Mouse (Mus musculus): ENCODE data around the gene Src. TPM values are rescaled to one million over a fixed set of nuclear protein-coding genes. Genes with fewer than 3 reads are reported as not detected.

Src gene
- polyA plus RNA-seq, 1 experiment from 2014 or later: 15.1 TPM

DNA sequence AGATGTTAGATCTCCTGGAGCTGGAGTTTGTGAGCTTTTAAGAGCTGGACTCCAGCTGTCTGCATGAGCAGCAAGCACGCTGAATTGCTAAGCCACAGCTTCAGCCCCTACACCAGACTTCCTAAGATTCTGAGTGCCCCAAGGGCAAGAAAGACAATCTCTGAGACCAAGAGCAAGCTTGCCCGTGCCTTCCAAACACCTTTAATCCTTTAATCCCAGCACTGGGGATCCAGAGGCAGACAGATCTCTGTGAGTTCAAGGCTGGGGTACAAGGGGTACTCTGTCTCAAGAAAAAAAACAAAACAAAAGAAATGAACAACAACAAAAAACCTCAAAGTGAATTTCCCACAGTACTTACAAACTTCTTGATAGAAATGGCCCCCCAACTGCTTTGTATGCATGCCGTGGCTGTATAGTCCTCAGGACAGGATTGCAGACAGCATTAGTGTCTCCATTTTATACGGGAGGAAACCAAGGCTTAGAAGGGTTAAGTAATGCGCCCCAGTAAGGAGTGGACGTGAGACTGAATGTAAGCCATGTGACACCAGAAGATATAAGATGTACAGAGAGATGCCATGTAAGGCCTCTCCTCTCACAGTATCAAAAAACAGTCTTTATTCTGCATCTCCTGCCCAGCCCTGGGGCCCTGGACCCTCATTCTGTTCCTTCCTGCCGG lies 68.9 kb downstream of the Src start:
- ATAC-seq (ENCODE audit: insufficient read depth, low FRiP score, low TSS enrichment) (peak; percentile 7; the same call in 1 of the 2 replicates), DNase-seq (ENCODE audit: low spot score) (no peak)
- H3K4me3 ChIP-seq (ENCODE audit: low read depth, low read length): no peak overlapping the region
- no peaks in the 10 kb centered on the region for H3K9me3 ChIP-seq (ENCODE audit: control insufficient read depth, low read length)
- peak overlapping the region; percentile 41; the same call in 1 of the 2 replicates for H3K9ac ChIP-seq (ENCODE audit: low read length)
- H3K36me3 ChIP-seq (ENCODE audit: control insufficient read depth, insufficient read depth, low read length): no peaks in the 10 kb centered on the region
- no peak overlapping the region for H3K4me2 ChIP-seq (ENCODE audit: low read depth)
- peak overlapping the region; percentile 69 for H3K27ac ChIP-seq (ENCODE audit: low read depth, low read length)
- no peaks in the 10 kb centered on the region for H3K27me3 ChIP-seq (ENCODE audit: control insufficient read depth, insufficient read depth, low read length)
- H3K4me1 ChIP-seq (ENCODE audit: control insufficient read depth, insufficient read depth, low read length): peaks cover 21% of the 10 kb centered on the region
- 51% methylated on average over 7 of the region's 7 CpGs for WGBS

- Histone ChIP-seq H3K27me3 (ENCODE audit: control insufficient read depth, insufficient read depth, low read length) (no peaks in the 10 kb centered on the region), H3K4me1 (ENCODE audit: control insufficient read depth, insufficient read depth, low read length) (peaks cover 15% of the 10 kb centered on the region)
Measured at GRCm38 (mm10) chr2:157487733-157488175, 69.5 kb downstream of the Src start.

DNA sequence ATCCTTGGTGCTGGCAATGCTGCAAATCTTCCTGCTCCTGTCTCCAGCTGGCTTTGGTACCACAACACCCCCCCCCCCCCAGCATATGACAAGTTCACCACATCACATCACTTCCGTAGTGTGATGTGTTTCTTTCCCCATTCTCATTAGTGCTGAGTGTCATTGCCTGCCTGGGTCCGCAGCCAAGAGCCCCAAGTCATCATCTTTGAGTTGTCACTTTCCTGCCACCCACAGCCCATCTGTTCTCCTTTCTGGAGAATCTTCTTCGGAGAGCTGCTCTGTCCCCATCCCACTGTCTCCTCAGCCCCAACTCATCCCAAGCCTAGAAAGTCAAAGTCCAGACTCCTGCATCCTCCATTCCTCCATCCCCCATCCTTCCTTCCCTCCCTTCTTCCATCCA lies 75.0 kb downstream of the Src start:
- H3K36me3 ChIP-seq (ENCODE audit: control insufficient read depth, insufficient read depth, low read length): no peaks in the 10 kb centered on the region
- no peak overlapping the region for H3K9ac ChIP-seq (ENCODE audit: low read length)
- peaks cover 4% of the 10 kb centered on the region for H3K4me1 ChIP-seq (ENCODE audit: control insufficient read depth, insufficient read depth, low read length)
- WGBS: 90% methylated on average over 3 of the region's 3 CpGs
- no peak overlapping the region for H3K27ac ChIP-seq (ENCODE audit: low read depth, low read length)
- H3K4me3 ChIP-seq (ENCODE audit: low read depth, low read length): no peak overlapping the region
- no peak overlapping the region for H3K4me2 ChIP-seq (ENCODE audit: low read depth)
- no peaks in the 10 kb centered on the region for H3K27me3 ChIP-seq (ENCODE audit: control insufficient read depth, insufficient read depth, low read length)
- no peaks in the 10 kb centered on the region for H3K9me3 ChIP-seq (ENCODE audit: control insufficient read depth, low read length)
- no peak for ATAC-seq (ENCODE audit: insufficient read depth, low FRiP score, low TSS enrichment)
- no peak for DNase-seq (ENCODE audit: low spot score)

More at GRCm38 (mm10) chr2:157487733-157488175, 69.5 kb downstream of the Src start:
- Histone ChIP-seq H3K4me2 (ENCODE audit: low read depth) (no peak overlapping the region), H3K4me3 (ENCODE audit: low read depth, low read length) (no peak overlapping the region), H3K36me3 (ENCODE audit: control insufficient read depth, insufficient read depth, low read length) (no peaks in the 10 kb centered on the region), H3K9ac (ENCODE audit: low read length) (peak overlapping the region; percentile 41; the same call in 1 of the 2 replicates), H3K9me3 (ENCODE audit: control insufficient read depth, low read length) (no peaks in the 10 kb centered on the region), H3K27ac (ENCODE audit: low read depth, low read length) (peak overlapping the region; percentile 69)
- DNase-seq (ENCODE audit: low spot score) (peak; percentile 56), ATAC-seq (ENCODE audit: insufficient read depth, low FRiP score, low TSS enrichment) (peak; percentile 43)
- 27% methylated on average over 12 of the region's 12 CpGs for WGBS

DNA sequence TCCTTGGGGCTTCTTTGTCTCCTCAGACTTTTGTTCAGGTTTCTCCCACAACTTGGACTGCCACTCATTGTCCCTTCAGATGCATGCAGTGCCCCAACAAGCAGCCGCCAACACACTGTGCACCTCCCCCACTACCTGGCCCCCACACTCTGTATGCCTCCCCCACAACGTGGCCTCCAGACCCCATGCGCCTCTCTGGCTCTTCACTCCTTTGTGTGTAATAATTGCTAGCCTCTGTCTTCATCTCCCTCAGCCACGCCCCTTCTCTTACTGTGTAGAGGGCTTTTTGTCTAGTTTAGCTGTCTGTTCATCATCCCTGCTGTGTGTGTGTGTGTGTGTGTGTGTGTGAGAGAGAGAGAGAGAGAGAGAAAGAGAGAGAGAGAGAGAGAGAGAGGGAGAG lies 80.3 kb downstream of the Src start:
- no peak overlapping the region; the same call in 1 of the 2 replicates for H3K9ac ChIP-seq (ENCODE audit: low read length)
- DNase-seq (ENCODE audit: low spot score): peak; percentile 55
- H3K27me3 ChIP-seq (ENCODE audit: control insufficient read depth, insufficient read depth, low read length): no peaks in the 10 kb centered on the region
- no peaks in the 10 kb centered on the region for H3K36me3 ChIP-seq (ENCODE audit: control insufficient read depth, insufficient read depth, low read length)
- peaks cover 8% of the 10 kb centered on the region for H3K4me1 ChIP-seq (ENCODE audit: control insufficient read depth, insufficient read depth, low read length)
- no peaks in the 10 kb centered on the region for H3K9me3 ChIP-seq (ENCODE audit: control insufficient read depth, low read length)
- 18% methylated on average over 4 of the region's 4 CpGs for WGBS
- no peak overlapping the region for H3K4me3 ChIP-seq (ENCODE audit: low read depth, low read length)
- H3K27ac ChIP-seq (ENCODE audit: low read depth, low read length): peak overlapping the region; percentile 46; the same call in 1 of the 2 replicates
- no peak overlapping the region for H3K4me2 ChIP-seq (ENCODE audit: low read depth)
- ATAC-seq (ENCODE audit: insufficient read depth, low FRiP score, low TSS enrichment): peak; percentile 55

DNA sequence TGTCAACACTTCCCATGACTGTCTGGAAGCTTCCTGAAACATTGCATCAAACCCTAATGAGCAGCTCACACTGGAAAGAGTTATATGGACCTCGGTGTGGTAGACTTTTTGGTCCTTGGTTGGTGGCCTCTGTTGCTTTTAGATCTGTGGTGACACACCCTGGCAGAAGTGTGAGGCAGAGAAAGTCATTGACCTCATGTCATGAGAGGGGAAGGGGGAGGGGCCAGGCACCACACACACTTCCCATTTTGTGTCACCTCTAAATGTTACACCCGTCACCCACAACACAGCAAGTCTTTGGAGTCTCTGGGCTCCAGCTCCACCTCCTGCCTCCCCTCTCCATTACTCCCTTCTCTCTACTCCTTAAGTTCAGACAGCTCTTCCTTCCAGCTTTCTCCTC lies 82.1 kb downstream of the Src start:
- ATAC-seq (ENCODE audit: insufficient read depth, low FRiP score, low TSS enrichment): no peak
- no peak overlapping the region for H3K9ac ChIP-seq (ENCODE audit: low read length)
- no peaks in the 10 kb centered on the region for H3K27me3 ChIP-seq (ENCODE audit: control insufficient read depth, insufficient read depth, low read length)
- H3K4me3 ChIP-seq (ENCODE audit: low read depth, low read length): no peak overlapping the region
- no peaks in the 10 kb centered on the region for H3K9me3 ChIP-seq (ENCODE audit: control insufficient read depth, low read length)
- no peak overlapping the region for H3K4me2 ChIP-seq (ENCODE audit: low read depth)
- H3K4me1 ChIP-seq (ENCODE audit: control insufficient read depth, insufficient read depth, low read length): peaks cover 8% of the 10 kb centered on the region
- DNase-seq (ENCODE audit: low spot score): no peak
- H3K36me3 ChIP-seq (ENCODE audit: control insufficient read depth, insufficient read depth, low read length): no peaks in the 10 kb centered on the region
- WGBS: 88% methylated on average over 2 of the region's 2 CpGs
- no peak overlapping the region for H3K27ac ChIP-seq (ENCODE audit: low read depth, low read length)

DNA sequence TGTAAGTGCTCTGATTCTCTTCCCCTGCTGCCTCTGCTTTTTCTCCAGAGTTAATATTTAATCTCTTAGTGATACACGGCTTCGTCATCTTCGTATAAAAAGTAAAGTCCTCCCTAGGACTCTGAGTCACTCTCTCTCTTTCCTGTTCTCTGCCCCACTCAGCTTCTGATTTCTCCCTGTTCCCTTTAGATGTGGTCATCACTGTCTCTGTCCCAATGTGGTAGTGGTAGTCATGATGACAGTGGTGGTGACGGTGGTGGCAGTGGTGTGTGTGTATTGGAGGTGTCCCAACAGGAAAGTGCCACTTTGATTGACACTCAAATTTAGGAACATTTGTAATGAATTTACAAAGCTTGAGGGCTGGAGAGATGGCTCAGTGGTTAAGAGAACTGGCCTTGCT lies 83.1 kb downstream of the Src start:
- Histone ChIP-seq H3K4me1 (ENCODE audit: control insufficient read depth, insufficient read depth, low read length) (peaks cover 9% of the 10 kb centered on the region), H3K4me2 (ENCODE audit: low read depth) (no peak overlapping the region), H3K27me3 (ENCODE audit: control insufficient read depth, insufficient read depth, low read length) (no peaks in the 10 kb centered on the region), H3K9me3 (ENCODE audit: control insufficient read depth, low read length) (no peaks in the 10 kb centered on the region), H3K4me3 (ENCODE audit: low read depth, low read length) (no peak overlapping the region), H3K9ac (ENCODE audit: low read length) (no peak overlapping the region), H3K36me3 (ENCODE audit: control insufficient read depth, insufficient read depth, low read length) (no peaks in the 10 kb centered on the region), H3K27ac (ENCODE audit: low read depth, low read length) (no peak overlapping the region)
- ATAC-seq (ENCODE audit: insufficient read depth, low FRiP score, low TSS enrichment) (no peak), DNase-seq (ENCODE audit: low spot score) (no peak)
- 92% methylated on average over 4 of the region's 4 CpGs for WGBS

DNA sequence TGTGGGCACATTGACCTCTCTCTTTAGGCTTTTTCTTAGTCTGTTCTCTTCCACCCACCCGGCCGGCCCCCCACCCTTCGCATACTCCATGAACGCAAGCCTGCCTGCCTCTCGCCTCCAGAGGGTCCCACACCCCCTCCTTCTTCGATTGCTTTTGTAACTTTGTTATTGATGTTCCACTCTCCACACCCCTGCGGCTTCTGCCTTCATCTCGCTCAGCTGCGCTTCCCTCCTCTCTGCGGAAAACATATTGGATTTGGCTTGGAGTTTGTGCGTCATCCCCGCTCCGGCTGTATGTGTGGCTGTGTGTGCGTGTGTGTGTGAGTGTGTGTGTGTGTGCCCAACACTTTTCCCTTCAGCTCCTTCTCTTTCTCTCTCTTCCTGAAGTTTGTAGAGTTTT lies 88.5 kb downstream of the Src start:
- 24% methylated on average over 14 of the region's 14 CpGs for WGBS
- Histone ChIP-seq H3K9ac (ENCODE audit: low read length) (peak overlapping the region; percentile 26; the same call in 1 of the 2 replicates), H3K27ac (ENCODE audit: low read depth, low read length) (no peak overlapping the region), H3K27me3 (ENCODE audit: control insufficient read depth, insufficient read depth, low read length) (no peaks in the 10 kb centered on the region), H3K4me1 (ENCODE audit: control insufficient read depth, insufficient read depth, low read length) (peaks cover 21% of the 10 kb centered on the region), H3K9me3 (ENCODE audit: control insufficient read depth, low read length) (no peaks in the 10 kb centered on the region), H3K4me3 (ENCODE audit: low read depth, low read length) (no peak overlapping the region), H3K36me3 (ENCODE audit: control insufficient read depth, insufficient read depth, low read length) (no peaks in the 10 kb centered on the region), H3K4me2 (ENCODE audit: low read depth) (no peak overlapping the region)
- ATAC-seq (ENCODE audit: insufficient read depth, low FRiP score, low TSS enrichment) (peak; percentile 20; the same call in 1 of the 2 replicates), DNase-seq (ENCODE audit: low spot score) (peak; percentile 60)

- DNase-seq (ENCODE audit: low spot score) (no peak), ATAC-seq (ENCODE audit: insufficient read depth, low FRiP score, low TSS enrichment) (no peak)
- no peak overlapping the region for H3K27ac ChIP-seq (ENCODE audit: low read depth, low read length)
- H3K4me2 ChIP-seq (ENCODE audit: low read depth): no peak overlapping the region
- no peaks in the 10 kb centered on the region for H3K36me3 ChIP-seq (ENCODE audit: control insufficient read depth, insufficient read depth, low read length)
- H3K27me3 ChIP-seq (ENCODE audit: control insufficient read depth, insufficient read depth, low read length): no peaks in the 10 kb centered on the region
- H3K4me3 ChIP-seq (ENCODE audit: low read depth, low read length): no peak overlapping the region
- no peaks in the 10 kb centered on the region for H3K9me3 ChIP-seq (ENCODE audit: control insufficient read depth, low read length)
- no peak overlapping the region for H3K9ac ChIP-seq (ENCODE audit: low read length)
- 84% methylated on average over 5 of the region's 5 CpGs for WGBS
- H3K4me1 ChIP-seq (ENCODE audit: control insufficient read depth, insufficient read depth, low read length): peaks cover 27% of the 10 kb centered on the region
Measured at GRCm38 (mm10) chr2:157509182-157509581, 90.9 kb downstream of the Src start.

DNA sequence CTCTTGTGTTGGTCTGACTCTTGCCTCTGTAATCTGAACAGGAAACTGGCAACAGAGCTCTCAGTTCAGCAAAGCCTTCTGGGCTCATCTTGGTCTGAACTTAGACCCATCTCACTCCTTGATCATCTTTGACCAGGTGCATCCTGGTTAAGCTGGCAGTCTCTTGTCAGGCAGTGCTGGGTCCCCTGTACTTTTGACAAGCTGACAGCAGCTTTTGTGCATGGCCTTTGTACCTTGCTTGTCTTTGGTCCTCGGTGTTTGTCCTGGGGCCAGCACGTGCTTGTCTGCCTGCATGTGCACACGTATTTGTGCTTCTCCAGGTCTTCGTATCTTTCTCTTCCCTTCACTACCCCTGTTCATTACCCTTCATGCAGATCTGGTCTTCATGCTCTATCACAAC lies 91.8 kb downstream of the Src start:
- Histone ChIP-seq H3K27me3 (ENCODE audit: control insufficient read depth, insufficient read depth, low read length) (no peaks in the 10 kb centered on the region), H3K9me3 (ENCODE audit: control insufficient read depth, low read length) (no peaks in the 10 kb centered on the region), H3K4me1 (ENCODE audit: control insufficient read depth, insufficient read depth, low read length) (peaks cover 34% of the 10 kb centered on the region), H3K36me3 (ENCODE audit: control insufficient read depth, insufficient read depth, low read length) (no peaks in the 10 kb centered on the region), H3K4me2 (ENCODE audit: low read depth) (no peak overlapping the region), H3K27ac (ENCODE audit: low read depth, low read length) (no peak overlapping the region), H3K4me3 (ENCODE audit: low read depth, low read length) (no peak overlapping the region), H3K9ac (ENCODE audit: low read length) (no peak overlapping the region)
- no peak for ATAC-seq (ENCODE audit: insufficient read depth, low FRiP score, low TSS enrichment)
- DNase-seq (ENCODE audit: low spot score): peak; percentile 6
- 92% methylated on average over 4 of the region's 4 CpGs for WGBS

All from neural tube, embryonic 11.5 days (tissue).